Mouse (Mus musculus): ENCODE results near the gene Tns4. TPM values are rescaled to one million over a fixed set of nuclear protein-coding genes. Genes with fewer than 3 reads are reported as not detected.

Tns4 gene
- polyA plus RNA-seq, 1 experiment from 2014 or later: 0.22 TPM

DNA sequence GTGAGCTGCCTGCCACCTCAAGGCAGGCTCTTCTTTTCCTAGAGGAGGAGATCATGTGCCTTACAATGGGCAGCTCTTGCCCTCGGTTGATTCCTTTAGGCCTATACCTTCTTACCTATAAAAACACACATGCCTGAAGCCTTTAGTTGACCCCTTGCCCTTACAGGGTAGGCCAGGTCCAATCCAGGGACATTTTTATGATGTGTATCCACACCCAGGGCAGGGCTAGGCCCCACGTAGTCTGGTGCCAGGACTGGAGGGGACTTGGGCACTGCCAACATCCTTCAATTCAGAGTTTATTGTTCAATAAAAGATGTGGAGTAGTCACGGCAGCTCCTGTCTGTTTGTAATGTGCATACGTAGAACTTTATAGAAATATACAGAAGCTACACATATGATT, 7.3 kb upstream of the Tns4 start:
- no peak for ATAC-seq (ENCODE audit: low FRiP score, low TSS enrichment)
- Histone ChIP-seq H3K27me3 (ENCODE audit: insufficient read depth, low read length) (no peaks in the 10 kb centered on the region), H3K4me1 (ENCODE audit: insufficient read depth, low read length) (peaks cover 7% of the 10 kb centered on the region; the same call in 1 of the 2 replicates), H3K9me3 (ENCODE audit: low read length) (no peaks in the 10 kb centered on the region), H3K27ac (ENCODE audit: low read length) (no peak overlapping the region), H3K4me3 (ENCODE audit: low read length) (no peak overlapping the region), H3K9ac (replicated peaks; ENCODE audit: low read length) (no peak overlapping the region), H3K36me3 (ENCODE audit: insufficient read depth, low read length) (no peaks in the 10 kb centered on the region), H3K4me2 (replicated peaks; ENCODE audit: low read depth, low read length) (no peak overlapping the region)
- WGBS: 59% methylated on average over 4 of the region's 4 CpGs

GRCm38 (mm10) chr11:99095759-99096158, 6.7 kb upstream of the Tns4 start:
- Histone ChIP-seq H3K9me3 (ENCODE audit: low read length) (no peaks in the 10 kb centered on the region), H3K4me2 (replicated peaks; ENCODE audit: low read depth, low read length) (no peak overlapping the region), H3K4me1 (ENCODE audit: insufficient read depth, low read length) (peaks cover 7% of the 10 kb centered on the region; the same call in 1 of the 2 replicates), H3K27ac (ENCODE audit: low read length) (no peak overlapping the region), H3K4me3 (ENCODE audit: low read length) (no peak overlapping the region), H3K9ac (replicated peaks; ENCODE audit: low read length) (no peak overlapping the region), H3K27me3 (ENCODE audit: insufficient read depth, low read length) (no peaks in the 10 kb centered on the region), H3K36me3 (ENCODE audit: insufficient read depth, low read length) (no peaks in the 10 kb centered on the region)
- no peak for ATAC-seq (ENCODE audit: low FRiP score, low TSS enrichment)
- WGBS: 62% methylated on average over 4 of the region's 4 CpGs

DNA sequence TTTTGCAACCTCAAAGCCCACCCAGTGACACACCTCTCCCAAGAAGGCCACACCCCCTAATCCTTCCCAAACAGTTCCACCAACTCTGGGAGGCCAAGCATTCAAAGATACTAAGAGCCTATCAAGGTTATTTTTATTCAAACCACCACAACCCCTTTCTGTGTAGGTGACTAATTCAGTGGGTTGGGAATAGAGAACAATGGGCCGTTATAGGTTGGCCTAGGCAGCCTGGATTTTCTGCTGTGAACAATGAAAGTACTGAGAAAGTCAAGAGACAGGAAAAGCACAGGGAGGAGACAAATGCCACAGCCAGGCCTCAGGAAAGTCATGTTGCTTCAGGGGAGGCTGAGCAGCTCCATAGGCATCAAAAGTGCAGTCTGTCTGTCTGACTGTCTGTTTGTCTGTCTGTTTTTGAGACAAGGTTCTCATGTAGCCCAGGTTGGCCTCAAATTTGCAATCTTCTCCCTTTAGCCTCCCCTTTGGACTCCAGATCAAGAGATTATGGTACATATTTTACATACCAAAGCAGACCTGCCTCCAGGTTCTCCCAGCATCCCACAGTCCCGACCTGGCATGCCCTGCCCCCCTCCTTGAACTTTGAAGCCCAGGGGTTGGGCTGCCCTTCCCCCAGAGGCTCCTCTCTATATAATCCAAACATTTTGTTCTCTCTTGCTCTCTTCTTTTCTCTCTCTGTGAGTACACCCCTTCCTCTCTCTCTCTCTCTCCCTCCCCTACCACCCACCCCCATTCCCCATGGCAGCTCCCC, 6.0 kb upstream of the Tns4 start:
- H3K9ac ChIP-seq (replicated peaks; ENCODE audit: low read length): no peak overlapping the region
- H3K9me3 ChIP-seq (ENCODE audit: low read length): no peaks in the 10 kb centered on the region
- no peak for ATAC-seq (ENCODE audit: low FRiP score, low TSS enrichment)
- H3K27ac ChIP-seq (ENCODE audit: low read length): no peak overlapping the region
- 63% methylated on average over 2 of the region's 2 CpGs for WGBS
- peaks cover 7% of the 10 kb centered on the region; the same call in 1 of the 2 replicates for H3K4me1 ChIP-seq (ENCODE audit: insufficient read depth, low read length)
- H3K4me2 ChIP-seq (replicated peaks; ENCODE audit: low read depth, low read length): no peak overlapping the region
- no peak overlapping the region for H3K4me3 ChIP-seq (ENCODE audit: low read length)
- H3K36me3 ChIP-seq (ENCODE audit: insufficient read depth, low read length): no peaks in the 10 kb centered on the region
- no peaks in the 10 kb centered on the region for H3K27me3 ChIP-seq (ENCODE audit: insufficient read depth, low read length)

- H3K27me3 ChIP-seq (ENCODE audit: insufficient read depth, low read length): no peaks in the 10 kb centered on the region
- H3K27ac ChIP-seq (ENCODE audit: low read length): no peak overlapping the region
- no peaks in the 10 kb centered on the region for H3K4me1 ChIP-seq (ENCODE audit: insufficient read depth, low read length)
- no peaks in the 10 kb centered on the region for H3K9me3 ChIP-seq (ENCODE audit: low read length)
- H3K36me3 ChIP-seq (ENCODE audit: insufficient read depth, low read length): no peaks in the 10 kb centered on the region
- ATAC-seq (ENCODE audit: low FRiP score, low TSS enrichment): no peak
- no peak overlapping the region for H3K9ac ChIP-seq (replicated peaks; ENCODE audit: low read length)
- no peak overlapping the region for H3K4me3 ChIP-seq (ENCODE audit: low read length)
- WGBS: 79% methylated on average over 7 of the region's 7 CpGs
- no peak overlapping the region for H3K4me2 ChIP-seq (replicated peaks; ENCODE audit: low read depth, low read length)
These were observed 4.6 kb upstream of the Tns4 start for GRCm38 (mm10) chr11:99093740-99094139.

GRCm38 (mm10) chr11:99091666-99092065, 2.6 kb upstream of the Tns4 start:
- Histone ChIP-seq H3K4me2 (replicated peaks; ENCODE audit: low read depth, low read length) (no peak overlapping the region), H3K9ac (replicated peaks; ENCODE audit: low read length) (no peak overlapping the region), H3K27me3 (ENCODE audit: insufficient read depth, low read length) (no peaks in the 10 kb centered on the region), H3K4me1 (ENCODE audit: insufficient read depth, low read length) (no peaks in the 10 kb centered on the region), H3K36me3 (ENCODE audit: insufficient read depth, low read length) (no peaks in the 10 kb centered on the region), H3K4me3 (ENCODE audit: low read length) (no peak overlapping the region), H3K9me3 (ENCODE audit: low read length) (no peaks in the 10 kb centered on the region), H3K27ac (ENCODE audit: low read length) (no peak overlapping the region)
- 49% methylated on average over 2 of the region's 2 CpGs for WGBS
- ATAC-seq (ENCODE audit: low FRiP score, low TSS enrichment): no peak

- no peak overlapping the region for H3K4me3 ChIP-seq (ENCODE audit: low read length)
- 91% methylated on average over 8 of the region's 8 CpGs for WGBS
These were observed 1.3 kb upstream of the Tns4 start for GRCm38 (mm10) chr11:99090391-99090790.

GRCm38 (mm10) chr11:99088486-99088885, 620 bp downstream of the Tns4 start:
- no peak overlapping the region for H3K4me2 ChIP-seq (replicated peaks; ENCODE audit: low read depth, low read length)
- no peak overlapping the region for H3K9ac ChIP-seq (replicated peaks; ENCODE audit: low read length)
- ATAC-seq (ENCODE audit: low FRiP score, low TSS enrichment): no peak
- no peaks in the 10 kb centered on the region for H3K9me3 ChIP-seq (ENCODE audit: low read length)
- WGBS: 48% methylated on average over 2 of the region's 2 CpGs
- no peak overlapping the region for H3K4me3 ChIP-seq (ENCODE audit: low read length)
- H3K27ac ChIP-seq (ENCODE audit: low read length): no peak overlapping the region
- H3K4me1 ChIP-seq (ENCODE audit: insufficient read depth, low read length): no peaks in the 10 kb centered on the region
- H3K27me3 ChIP-seq (ENCODE audit: insufficient read depth, low read length): no peaks in the 10 kb centered on the region
- no peaks in the 10 kb centered on the region for H3K36me3 ChIP-seq (ENCODE audit: insufficient read depth, low read length)

More at GRCm38 (mm10) chr11:99090391-99090790, 1.3 kb upstream of the Tns4 start:
- Histone ChIP-seq H3K4me2 (replicated peaks; ENCODE audit: low read depth, low read length) (no peak overlapping the region), H3K9ac (replicated peaks; ENCODE audit: low read length) (no peak overlapping the region), H3K36me3 (ENCODE audit: insufficient read depth, low read length) (no peaks in the 10 kb centered on the region), H3K27ac (ENCODE audit: low read length) (no peak overlapping the region), H3K4me1 (ENCODE audit: insufficient read depth, low read length) (no peaks in the 10 kb centered on the region), H3K9me3 (ENCODE audit: low read length) (no peaks in the 10 kb centered on the region), H3K27me3 (ENCODE audit: insufficient read depth, low read length) (no peaks in the 10 kb centered on the region)
- no peak for ATAC-seq (ENCODE audit: low FRiP score, low TSS enrichment)

- WGBS: 75% methylated on average over 9 of the region's 9 CpGs
- Histone ChIP-seq H3K36me3 (ENCODE audit: insufficient read depth, low read length) (no peaks in the 10 kb centered on the region), H3K4me1 (ENCODE audit: insufficient read depth, low read length) (peaks cover 15% of the 10 kb centered on the region; the same call in 1 of the 2 replicates)
These were observed 4.7 kb downstream of the Tns4 start for GRCm38 (mm10) chr11:99084366-99084765.

GRCm38 (mm10) chr11:99083516-99083915, 5.6 kb downstream of the Tns4 start:
- Histone ChIP-seq H3K4me3 (ENCODE audit: low read length) (no peak overlapping the region), H3K4me2 (replicated peaks; ENCODE audit: low read depth, low read length) (no peak overlapping the region), H3K4me1 (ENCODE audit: insufficient read depth, low read length) (peaks cover 20% of the 10 kb centered on the region; the same call in 1 of the 2 replicates), H3K9me3 (ENCODE audit: low read length) (no peaks in the 10 kb centered on the region), H3K36me3 (ENCODE audit: insufficient read depth, low read length) (no peaks in the 10 kb centered on the region), H3K27me3 (ENCODE audit: insufficient read depth, low read length) (no peaks in the 10 kb centered on the region), H3K9ac (replicated peaks; ENCODE audit: low read length) (no peak overlapping the region), H3K27ac (ENCODE audit: low read length) (no peak overlapping the region)
- no peak for ATAC-seq (ENCODE audit: low FRiP score, low TSS enrichment)
- WGBS: 84% methylated on average over 8 of the region's 8 CpGs

More at GRCm38 (mm10) chr11:99084366-99084765, 4.7 kb downstream of the Tns4 start:
- no peaks in the 10 kb centered on the region for H3K27me3 ChIP-seq (ENCODE audit: insufficient read depth, low read length)
- no peak overlapping the region for H3K9ac ChIP-seq (replicated peaks; ENCODE audit: low read length)
- H3K4me3 ChIP-seq (ENCODE audit: low read length): no peak overlapping the region
- ATAC-seq (ENCODE audit: low FRiP score, low TSS enrichment): no peak
- no peak overlapping the region for H3K27ac ChIP-seq (ENCODE audit: low read length)
- no peak overlapping the region for H3K4me2 ChIP-seq (replicated peaks; ENCODE audit: low read depth, low read length)
- H3K9me3 ChIP-seq (ENCODE audit: low read length): no peaks in the 10 kb centered on the region

GRCm38 (mm10) chr11:99082098-99082497, 7.0 kb downstream of the Tns4 start:
- Histone ChIP-seq H3K9ac (replicated peaks; ENCODE audit: low read length) (no peak overlapping the region), H3K4me3 (ENCODE audit: low read length) (no peak overlapping the region), H3K27ac (ENCODE audit: low read length) (no peak overlapping the region), H3K9me3 (ENCODE audit: low read length) (no peaks in the 10 kb centered on the region), H3K4me2 (replicated peaks; ENCODE audit: low read depth, low read length) (no peak overlapping the region), H3K27me3 (ENCODE audit: insufficient read depth, low read length) (no peaks in the 10 kb centered on the region), H3K4me1 (ENCODE audit: insufficient read depth, low read length) (peaks cover 20% of the 10 kb centered on the region; the same call in 1 of the 2 replicates), H3K36me3 (ENCODE audit: insufficient read depth, low read length) (no peaks in the 10 kb centered on the region)
- no peak for ATAC-seq (ENCODE audit: low FRiP score, low TSS enrichment)
- 53% methylated on average over 8 of the region's 8 CpGs for WGBS
